Mouse (Mus musculus) intestine, postnatal 0 days (tissue): ENCODE results near the gene Lrrc8b. TPM values are rescaled to one million over a fixed set of nuclear protein-coding genes. Genes with fewer than 3 reads are reported as not detected.
A peak's percentile ranks its signal among the peaks of the same experiment; 100 is the strongest.

Source experiments
- ATAC-seq: fragments of 200-750 bp; cut with Nextera tagmentation; 2 replicates; pipeline ENCODE4 v1.8.0; 2017; ENCODE audit warnings: mild to moderate bottlenecking, moderate TSS enrichment, moderate library complexity
- H3K27ac ChIP-seq: fragments of 300-500 bp; sonication (generic); 2 replicates; pipeline ENCODE4 v1.5.1; 2014; ENCODE audit warnings: mild to moderate bottlenecking, low read depth, low read length, moderate library complexity
- H3K27me3 ChIP-seq: fragments of 300-500 bp; sonication (generic); replicated peaks from 2 replicates; pipeline ENCODE4 v1.6.1; 2014; ENCODE audit warnings: low read length, mixed read lengths; ENCODE audit not compliant: control insufficient read depth, insufficient read depth
- H3K36me3 ChIP-seq: fragments of 300-500 bp; sonication (generic); 2 replicates; pipeline ENCODE4 v1.6.1; 2014; ENCODE audit warnings: mild to moderate bottlenecking, moderate library complexity; ENCODE audit not compliant: control insufficient read depth, insufficient read depth
- H3K4me1 ChIP-seq: fragments of 300-500 bp; sonication (generic); replicated peaks from 2 replicates; pipeline ENCODE4 v1.6.1; 2014; ENCODE audit warnings: antibody characterized with exemption, low read length, mixed read lengths; ENCODE audit not compliant: control insufficient read depth, insufficient read depth
- H3K4me2 ChIP-seq: fragments of 300-500 bp; sonication (generic); replicated peaks from 2 replicates; pipeline ENCODE4 v1.6.1; 2014; ENCODE audit warnings: low read depth, mild to moderate bottlenecking, moderate library complexity
- H3K4me3 ChIP-seq: fragments of 300-500 bp; sonication (generic); 2 replicates; pipeline ENCODE4 v1.5.1; 2014; ENCODE audit warnings: low read depth, low read length
- H3K9ac ChIP-seq: fragments of 300-500 bp; sonication (generic); 2 replicates; pipeline ENCODE4 v1.6.1; 2014; ENCODE audit warnings: mild to moderate bottlenecking, low read depth, low read length
- H3K9me3 ChIP-seq: fragments of 300-500 bp; sonication (generic); 2 replicates; pipeline ENCODE4 v1.6.1; 2016; ENCODE audit warnings: mixed run types; ENCODE audit not compliant: control insufficient read depth
- CTCF ChIP-seq: sonication (generic); IDR thresholded peaks from 2 replicates; pipeline ENCODE4 v1.5.1; 2016; ENCODE audit warnings: low read depth, mild to moderate bottlenecking, control low read depth, antibody characterized with exemption, moderate library complexity
- WGBS: fragments of 180-500 bp; shearing (Covaris S2); extraction: QIAGEN DNeasy Blood & Tissue Kit; methylation state at CpG from one replicate; pipeline ENCODE4 v1.1.7; 2014; 5-methylcytosine and 5-hydroxymethylcytosine counted together
- polyA plus RNA-seq: library from polyadenylated mRNA; unstranded; fragments of >200 nt; fragmentation: Nextera tagmentation; extraction: Ambion mirVana; gene quantifications from 2 replicates; pipeline ENCODE4 v1.2.1, GENCODE M21; 2015

Gene Lrrc8b
- polyA plus RNA-seq, 1 experiment from 2014 or later: 12.2 TPM

DNA sequence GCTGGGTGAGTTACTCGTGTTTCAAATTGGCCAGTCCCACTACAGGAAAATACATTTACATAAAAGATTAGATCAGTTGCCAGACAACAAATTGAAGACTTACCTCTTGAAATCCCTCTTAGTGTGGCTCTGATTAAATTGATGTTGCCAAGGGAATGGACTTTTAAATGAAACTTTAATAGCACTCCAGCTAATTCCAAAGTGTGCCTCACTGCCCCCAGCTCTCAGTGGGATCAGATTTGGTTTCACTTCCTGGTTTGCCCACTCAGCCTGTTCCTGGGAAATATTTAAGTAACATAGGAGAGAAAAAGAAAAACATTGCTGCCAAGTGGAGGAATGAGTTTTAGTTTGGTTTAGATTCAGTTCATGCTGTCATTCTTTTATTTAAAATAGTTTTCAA is 38.5 kb downstream of the Lrrc8b start:
- no peak for TF ChIP-seq CTCF
- no peak overlapping the region for H3K9ac ChIP-seq
- H3K4me2 ChIP-seq: no peak overlapping the region
- no peaks in the 10 kb centered on the region for H3K27me3 ChIP-seq
- no peak overlapping the region for H3K27ac ChIP-seq
- 38% methylated on average over 1 of the region's 1 CpGs for WGBS
- H3K36me3 ChIP-seq: no peaks in the 10 kb centered on the region
- H3K4me1 ChIP-seq: no peaks in the 10 kb centered on the region
- no peak for ATAC-seq
- no peaks in the 10 kb centered on the region for H3K9me3 ChIP-seq
- no peak overlapping the region for H3K4me3 ChIP-seq

DNA sequence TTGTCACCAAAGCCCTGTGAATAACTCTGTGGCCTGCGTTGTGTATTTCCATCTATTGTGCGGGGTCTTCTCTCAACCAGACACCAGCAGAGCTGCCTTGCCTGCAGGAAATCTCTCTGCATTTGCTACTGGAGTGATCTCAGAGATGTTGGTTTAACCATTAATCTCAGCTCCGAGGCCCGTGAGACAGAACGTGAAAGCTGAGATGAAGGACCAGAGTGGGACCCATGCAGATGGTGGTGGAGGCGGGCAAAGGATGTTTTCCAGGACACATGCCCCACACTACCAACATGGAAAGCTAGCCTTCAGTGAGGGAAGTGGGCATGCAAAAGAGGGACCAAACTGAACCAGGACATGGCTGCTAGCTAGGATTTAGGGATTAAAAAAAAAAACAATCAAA is 43.5 kb downstream of the Lrrc8b start:
- H3K4me3 ChIP-seq: no peak overlapping the region
- ATAC-seq: no peak

DNA sequence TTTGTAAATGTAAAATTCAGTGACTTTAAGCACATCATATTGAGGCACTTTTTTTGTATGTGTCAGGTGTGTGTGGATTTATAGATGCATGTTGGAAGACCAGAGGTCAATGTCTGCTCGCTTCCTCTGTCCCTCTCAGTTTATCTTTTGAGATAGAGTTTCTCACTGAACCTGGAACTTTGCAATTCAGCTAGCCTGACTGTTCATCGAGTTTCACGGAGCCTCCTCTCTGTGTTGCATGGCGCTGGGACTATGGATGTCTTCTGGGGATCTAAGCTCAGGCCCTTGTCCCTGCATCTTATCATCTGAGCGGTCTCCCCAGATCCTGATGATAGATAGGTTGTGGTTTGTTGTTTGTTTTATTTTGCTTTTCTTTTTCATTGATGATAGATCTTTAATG is 45.0 kb downstream of the Lrrc8b start:
- Histone ChIP-seq H3K9me3 (no peaks in the 10 kb centered on the region), H3K4me2 (no peak overlapping the region), H3K27me3 (no peaks in the 10 kb centered on the region), H3K9ac (no peak overlapping the region), H3K27ac (0 out of 2 replicates have a peak overlapping the region, but pooled peaks have one; percentile 15), H3K36me3 (no peaks in the 10 kb centered on the region), H3K4me3 (no peak overlapping the region), H3K4me1 (no peaks in the 10 kb centered on the region; the same call in 1 of the 2 replicates)
- peak; percentile 72 for ATAC-seq
- 50% methylated on average over 5 of the region's 5 CpGs for WGBS
- TF ChIP-seq CTCF: no peak

More for the DNA sequence above, 43.5 kb downstream of the Lrrc8b start:
- H3K27ac ChIP-seq: no peak overlapping the region
- TF ChIP-seq CTCF: no peak
- 35% methylated on average over 6 of the region's 6 CpGs for WGBS
- no peak overlapping the region for H3K9ac ChIP-seq
- H3K36me3 ChIP-seq: no peaks in the 10 kb centered on the region
- H3K27me3 ChIP-seq: no peaks in the 10 kb centered on the region
- no peaks in the 10 kb centered on the region for H3K4me1 ChIP-seq
- no peaks in the 10 kb centered on the region for H3K9me3 ChIP-seq
- no peak overlapping the region for H3K4me2 ChIP-seq

DNA sequence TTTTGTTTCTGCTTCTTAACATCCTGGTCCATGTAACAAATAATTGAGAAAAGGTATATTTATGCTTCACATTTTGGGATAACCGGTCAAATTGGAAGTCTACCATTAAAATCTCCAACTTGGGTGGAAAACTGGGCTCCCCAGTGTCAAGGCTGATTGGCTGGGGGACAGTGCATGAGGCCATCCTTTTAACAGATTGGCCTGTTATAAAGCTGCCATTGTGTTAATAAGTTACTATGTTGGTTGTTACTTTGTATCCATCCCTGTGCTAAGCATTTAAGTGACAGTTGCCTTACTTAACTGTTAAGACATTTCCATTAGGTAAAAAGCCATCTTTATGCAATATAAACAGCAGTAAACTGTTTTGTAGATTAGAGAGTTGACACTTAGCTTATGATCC is 45.5 kb downstream of the Lrrc8b start:
- Histone ChIP-seq H3K27me3 (no peaks in the 10 kb centered on the region), H3K9me3 (no peaks in the 10 kb centered on the region), H3K4me2 (no peak overlapping the region), H3K4me3 (no peak overlapping the region), H3K4me1 (no peaks in the 10 kb centered on the region; the same call in 1 of the 2 replicates), H3K36me3 (no peaks in the 10 kb centered on the region), H3K9ac (no peak overlapping the region), H3K27ac (no peak overlapping the region)
- no peak for TF ChIP-seq CTCF
- 81% methylated on average over 1 of the region's 1 CpGs for WGBS
- peak; percentile 73 for ATAC-seq

DNA sequence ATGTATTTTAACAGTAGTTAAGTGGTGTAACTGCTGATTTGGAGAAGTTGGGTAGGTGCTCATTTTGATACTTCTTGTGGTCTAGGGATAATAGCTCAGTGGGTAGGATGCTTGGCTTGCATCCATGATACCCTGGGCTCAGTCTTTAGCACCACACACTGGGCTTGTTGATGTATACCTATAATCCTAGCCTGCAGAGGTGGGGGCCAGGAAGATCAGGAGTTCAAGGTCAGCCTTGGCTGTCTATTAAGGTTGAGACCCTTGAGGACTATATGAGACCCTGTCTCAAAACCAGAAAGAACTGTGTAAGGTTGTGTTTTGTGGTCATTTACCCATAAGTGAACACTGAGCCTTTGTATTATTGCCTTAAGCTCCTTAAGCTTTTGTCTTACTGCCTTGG is 49.1 kb downstream of the Lrrc8b start:
- Histone ChIP-seq H3K36me3 (no peaks in the 10 kb centered on the region), H3K9me3 (no peaks in the 10 kb centered on the region)
- ATAC-seq: no peak

DNA sequence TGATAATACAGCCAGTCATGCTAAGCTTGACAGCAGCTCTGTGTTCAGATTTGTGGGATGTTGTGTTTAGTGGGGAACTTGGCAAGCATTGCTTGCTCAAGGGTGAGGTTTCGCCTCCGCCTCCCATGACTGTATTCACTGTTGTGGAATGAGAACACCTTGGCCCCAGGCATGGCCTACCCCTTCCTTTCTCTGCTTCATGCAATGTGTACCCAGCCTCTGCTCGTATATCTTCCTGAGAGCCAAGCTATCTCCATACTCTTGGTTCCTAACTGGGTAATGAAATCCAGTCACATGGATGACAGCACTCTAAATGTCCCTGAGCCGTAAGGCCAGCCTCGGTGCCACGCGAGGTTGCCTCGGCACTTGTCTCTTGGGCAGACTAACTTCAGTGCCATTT is 50.0 kb downstream of the Lrrc8b start:
- Histone ChIP-seq H3K27me3 (no peaks in the 10 kb centered on the region), H3K27ac (no peak overlapping the region), H3K4me3 (no peak overlapping the region), H3K9ac (no peak overlapping the region), H3K4me1 (no peaks in the 10 kb centered on the region; the same call in 1 of the 2 replicates), H3K36me3 (no peaks in the 10 kb centered on the region), H3K4me2 (no peak overlapping the region), H3K9me3 (no peaks in the 10 kb centered on the region)
- 92% methylated on average over 8 of the region's 8 CpGs for WGBS
- TF ChIP-seq CTCF: no peak
- ATAC-seq: no peak

More for the DNA sequence above, 49.1 kb downstream of the Lrrc8b start:
- no peaks in the 10 kb centered on the region for H3K27me3 ChIP-seq
- no peak for TF ChIP-seq CTCF
- no peak overlapping the region for H3K4me3 ChIP-seq
- no peaks in the 10 kb centered on the region; the same call in 1 of the 2 replicates for H3K4me1 ChIP-seq
- no peak overlapping the region for H3K27ac ChIP-seq
- H3K4me2 ChIP-seq: no peak overlapping the region
- no peak overlapping the region for H3K9ac ChIP-seq

DNA sequence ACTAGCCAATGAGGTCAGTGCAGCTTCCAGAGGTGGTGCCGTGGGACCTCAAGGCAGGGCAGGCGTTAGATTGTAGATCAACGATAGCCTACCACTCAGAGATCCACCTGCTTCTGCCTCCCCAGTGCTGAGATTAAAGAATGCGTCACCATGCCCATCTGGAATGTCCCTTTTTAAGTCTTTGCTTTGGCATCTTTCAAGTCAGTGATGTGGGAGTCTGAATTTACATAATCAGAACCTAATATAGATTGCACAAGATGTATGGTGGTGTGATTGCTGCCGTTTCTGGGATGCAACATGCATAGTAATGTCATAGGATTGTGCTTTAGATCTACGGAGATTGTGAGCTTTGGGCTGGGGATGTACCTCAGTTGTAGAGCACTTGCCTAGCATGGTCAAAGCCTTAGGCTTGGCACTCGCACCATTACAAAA is 50.9 kb downstream of the Lrrc8b start:
- H3K4me3 ChIP-seq: no peak overlapping the region
- H3K27ac ChIP-seq: no peak overlapping the region
- TF ChIP-seq CTCF: no peak
- H3K9me3 ChIP-seq: no peaks in the 10 kb centered on the region
- no peak overlapping the region for H3K4me2 ChIP-seq
- H3K27me3 ChIP-seq: no peaks in the 10 kb centered on the region
- H3K36me3 ChIP-seq: no peaks in the 10 kb centered on the region
- 91% methylated on average over 7 of the region's 7 CpGs for WGBS
- H3K4me1 ChIP-seq: no peaks in the 10 kb centered on the region; the same call in 1 of the 2 replicates
- no peak overlapping the region for H3K9ac ChIP-seq
- ATAC-seq: no peak
